Mouse (Mus musculus): ENCODE data around the gene Nrip2.

Gene Nrip2

GRCm38 (mm10) chr6:128436356-128437005, 37.4 kb downstream of the Nrip2 start:
- no peaks in the 10 kb centered on the region for H3K9me3 ChIP-seq (ENCODE audit: low read length)
- H3K36me3 ChIP-seq (ENCODE audit: insufficient read depth, low read length): peaks cover 61% of the 10 kb centered on the region
- peaks cover 72% of the 10 kb centered on the region for H3K4me1 ChIP-seq (replicated peaks; ENCODE audit: low read depth, low read length)
- no peak for TF ChIP-seq POU5F1 (IDR thresholded peaks at IDR 0.05; ENCODE audit: borderline replicate concordance, low read length)
- no peak for TF ChIP-seq NANOG (IDR thresholded peaks at IDR 0.05; ENCODE audit: borderline replicate concordance, low read length)
- TF ChIP-seq CTCF (conservative IDR thresholded peaks at IDR 0.05; ENCODE audit: low read length): no peak
- no peaks in the 10 kb centered on the region for H3K27me3 ChIP-seq (ENCODE audit: insufficient read depth, low read length)
- peak overlapping the region; percentile 99 for H3K4me3 ChIP-seq (replicated peaks; ENCODE audit: low read length)

- Histone ChIP-seq H3K27me3 (ENCODE audit: insufficient read depth, low read length) (no peaks in the 10 kb centered on the region), H3K4me1 (replicated peaks; ENCODE audit: low read depth, low read length) (peaks cover 70% of the 10 kb centered on the region), H3K9me3 (ENCODE audit: low read length) (no peaks in the 10 kb centered on the region), H3K4me3 (replicated peaks; ENCODE audit: low read length) (peak overlapping the region; percentile 99), H3K36me3 (ENCODE audit: insufficient read depth, low read length) (peaks cover 53% of the 10 kb centered on the region)
- no peak for TF ChIP-seq POU5F1 (IDR thresholded peaks at IDR 0.05; ENCODE audit: borderline replicate concordance, low read length)
- TF ChIP-seq NANOG (IDR thresholded peaks at IDR 0.05; ENCODE audit: borderline replicate concordance, low read length): no peak
- no peak for TF ChIP-seq CTCF (conservative IDR thresholded peaks at IDR 0.05; ENCODE audit: low read length)
These were observed 38.2 kb downstream of the Nrip2 start for GRCm38 (mm10) chr6:128437288-128437687.

GRCm38 (mm10) chr6:128437731-128438316, 38.7 kb downstream of the Nrip2 start:
- H3K9me3 ChIP-seq (ENCODE audit: low read length): no peaks in the 10 kb centered on the region
- H3K4me3 ChIP-seq (replicated peaks; ENCODE audit: low read length): peak overlapping the region; percentile 99
- H3K36me3 ChIP-seq (ENCODE audit: insufficient read depth, low read length): peaks cover 48% of the 10 kb centered on the region
- TF ChIP-seq CTCF (conservative IDR thresholded peaks at IDR 0.05; ENCODE audit: low read length) (no peak), NANOG (IDR thresholded peaks at IDR 0.05; ENCODE audit: borderline replicate concordance, low read length) (no peak)
- no peaks in the 10 kb centered on the region for H3K27me3 ChIP-seq (ENCODE audit: insufficient read depth, low read length)
- peaks cover 69% of the 10 kb centered on the region for H3K4me1 ChIP-seq (replicated peaks; ENCODE audit: low read depth, low read length)

GRCm38 (mm10) chr6:128438317-128438870, 39.3 kb downstream of the Nrip2 start, which contains the start of gene Fkbp4:
Gene Fkbp4, minus strand, starts transcription at chr6:128438677.
- Histone ChIP-seq H3K9me3 (ENCODE audit: low read length) (no peaks in the 10 kb centered on the region), H3K4me3 (replicated peaks; ENCODE audit: low read length) (peak within 1 kb of the TSS; percentile 99), H3K4me1 (replicated peaks; ENCODE audit: low read depth, low read length) (peaks cover 69% of the 10 kb centered on the region), H3K27me3 (ENCODE audit: insufficient read depth, low read length) (no peaks in the 10 kb centered on the region), H3K36me3 (ENCODE audit: insufficient read depth, low read length) (peaks cover 47% of the 10 kb centered on the region)
- TF ChIP-seq NANOG (IDR thresholded peaks at IDR 0.05; ENCODE audit: borderline replicate concordance, low read length) (no peak), CTCF (conservative IDR thresholded peaks at IDR 0.05; ENCODE audit: low read length) (no peak), POU5F1 (IDR thresholded peaks at IDR 0.05; ENCODE audit: borderline replicate concordance, low read length) (no peak)

GRCm38 (mm10) chr6:128438871-128439341, 39.8 kb downstream of the Nrip2 start:
- no peaks in the 10 kb centered on the region for H3K27me3 ChIP-seq (ENCODE audit: insufficient read depth, low read length)
- TF ChIP-seq CTCF (conservative IDR thresholded peaks at IDR 0.05; ENCODE audit: low read length): no peak
- no peak for TF ChIP-seq NANOG (IDR thresholded peaks at IDR 0.05; ENCODE audit: borderline replicate concordance, low read length)
- TF ChIP-seq POU5F1 (IDR thresholded peaks at IDR 0.05; ENCODE audit: borderline replicate concordance, low read length): no peak
- peaks cover 45% of the 10 kb centered on the region for H3K36me3 ChIP-seq (ENCODE audit: insufficient read depth, low read length)
- no peaks in the 10 kb centered on the region for H3K9me3 ChIP-seq (ENCODE audit: low read length)
- H3K4me3 ChIP-seq (replicated peaks; ENCODE audit: low read length): peak overlapping the region; percentile 99
- peaks cover 67% of the 10 kb centered on the region for H3K4me1 ChIP-seq (replicated peaks; ENCODE audit: low read depth, low read length)

GRCm38 (mm10) chr6:128440238-128440637, 41.1 kb downstream of the Nrip2 start:
- peaks cover 67% of the 10 kb centered on the region for H3K4me1 ChIP-seq (replicated peaks; ENCODE audit: low read depth, low read length)
- TF ChIP-seq NANOG (IDR thresholded peaks at IDR 0.05; ENCODE audit: borderline replicate concordance, low read length) (no peak), POU5F1 (IDR thresholded peaks at IDR 0.05; ENCODE audit: borderline replicate concordance, low read length) (no peak), CTCF (conservative IDR thresholded peaks at IDR 0.05; ENCODE audit: low read length) (no peak)
- H3K9me3 ChIP-seq (ENCODE audit: low read length): no peaks in the 10 kb centered on the region
- no peaks in the 10 kb centered on the region for H3K27me3 ChIP-seq (ENCODE audit: insufficient read depth, low read length)
- H3K36me3 ChIP-seq (ENCODE audit: insufficient read depth, low read length): peaks cover 31% of the 10 kb centered on the region
- H3K4me3 ChIP-seq (replicated peaks; ENCODE audit: low read length): no peak overlapping the region

- H3K9me3 ChIP-seq (ENCODE audit: low read length): no peaks in the 10 kb centered on the region
- peaks cover 76% of the 10 kb centered on the region for H3K4me1 ChIP-seq (replicated peaks; ENCODE audit: low read depth, low read length)
- no peaks in the 10 kb centered on the region for H3K27me3 ChIP-seq (ENCODE audit: insufficient read depth, low read length)
- peak overlapping the region; percentile 65 for H3K4me3 ChIP-seq (replicated peaks; ENCODE audit: low read length)
- peaks cover 38% of the 10 kb centered on the region for H3K36me3 ChIP-seq (ENCODE audit: insufficient read depth, low read length)
- TF ChIP-seq POU5F1 (IDR thresholded peaks at IDR 0.05; ENCODE audit: borderline replicate concordance, low read length) (peak; percentile 83), CTCF (conservative IDR thresholded peaks at IDR 0.05; ENCODE audit: low read length) (peak; percentile 89), NANOG (IDR thresholded peaks at IDR 0.05; ENCODE audit: borderline replicate concordance, low read length) (no peak)
These were observed 46.9 kb downstream of the Nrip2 start for GRCm38 (mm10) chr6:128445761-128446535.

- Histone ChIP-seq H3K4me3 (replicated peaks; ENCODE audit: low read length) (no peak overlapping the region), H3K36me3 (ENCODE audit: insufficient read depth, low read length) (peaks cover 43% of the 10 kb centered on the region), H3K4me1 (replicated peaks; ENCODE audit: low read depth, low read length) (peaks cover 75% of the 10 kb centered on the region), H3K27me3 (ENCODE audit: insufficient read depth, low read length) (no peaks in the 10 kb centered on the region), H3K9me3 (ENCODE audit: low read length) (no peaks in the 10 kb centered on the region)
- no peak for TF ChIP-seq NANOG (IDR thresholded peaks at IDR 0.05; ENCODE audit: borderline replicate concordance, low read length)
- TF ChIP-seq CTCF (conservative IDR thresholded peaks at IDR 0.05; ENCODE audit: low read length): no peak
- no peak for TF ChIP-seq POU5F1 (IDR thresholded peaks at IDR 0.05; ENCODE audit: borderline replicate concordance, low read length)
These were observed 48.0 kb downstream of the Nrip2 start for GRCm38 (mm10) chr6:128447063-128447462.

All from E14TG2a.4 (cell line).